Mouse (Mus musculus) kidney, embryonic 15.5 days (tissue): Measurements from ENCODE around the gene Mamdc4. TPM values are rescaled to one million over a fixed set of nuclear protein-coding genes. Genes with fewer than 3 reads are reported as not detected.

Source experiments
- ATAC-seq: fragments of 200-750 bp; cut with Nextera tagmentation; replicated peaks from 2 replicates; pipeline ENCODE4 v1.8.0; 2017; ENCODE audit warnings: moderate TSS enrichment; ENCODE audit not compliant: low FRiP score
- H3K27ac ChIP-seq: fragments of 300-500 bp; sonication (generic); 2 replicates; pipeline ENCODE4 v1.5.1; 2015; ENCODE audit warnings: mild to moderate bottlenecking, inconsistent platforms
- H3K27me3 ChIP-seq: fragments of 300-500 bp; sonication (generic); 2 replicates; pipeline ENCODE4 v1.6.1; 2015; ENCODE audit warnings: inconsistent platforms
- H3K36me3 ChIP-seq: fragments of 300-500 bp; sonication (generic); 2 replicates; pipeline ENCODE4 v1.6.1; 2015; ENCODE audit warnings: inconsistent platforms
- H3K4me1 ChIP-seq: fragments of 300-500 bp; sonication (generic); 2 replicates; pipeline ENCODE4 v1.6.1; 2015; ENCODE audit warnings: inconsistent platforms
- H3K4me2 ChIP-seq: fragments of 300-500 bp; sonication (generic); 2 replicates; pipeline ENCODE4 v1.6.1; 2015; ENCODE audit warnings: moderate library complexity, mild to moderate bottlenecking, inconsistent platforms
- H3K4me3 ChIP-seq: fragments of 300-500 bp; sonication (generic); replicated peaks from 2 replicates; pipeline ENCODE4 v1.5.1; 2015; ENCODE audit warnings: mild to moderate bottlenecking, inconsistent platforms
- H3K9ac ChIP-seq: fragments of 300-500 bp; sonication (generic); 2 replicates; pipeline ENCODE4 v1.6.1; 2015; ENCODE audit warnings: mild to moderate bottlenecking, inconsistent platforms
- H3K9me3 ChIP-seq: fragments of 300-500 bp; sonication (generic); replicated peaks from 2 replicates; pipeline ENCODE4 v1.6.1; 2016; ENCODE audit warnings: inconsistent platforms
- WGBS: fragments of 180-500 bp; shearing (Covaris S2); methylation state at CpG from one replicate; pipeline ENCODE4 v1.1.7; 2015; ENCODE audit warnings: mixed read lengths; 5-methylcytosine and 5-hydroxymethylcytosine counted together
- polyA plus RNA-seq: library from polyadenylated mRNA; unstranded; fragments of >200 nt; fragmentation: Nextera tagmentation; extraction: Ambion mirVana; gene quantifications from 2 replicates; pipeline ENCODE4 v1.2.1, GENCODE M21; 2015

The Mamdc4 gene
- 8.4 and 10.1 TPM in 2 replicates for polyA plus RNA-seq

DNA sequence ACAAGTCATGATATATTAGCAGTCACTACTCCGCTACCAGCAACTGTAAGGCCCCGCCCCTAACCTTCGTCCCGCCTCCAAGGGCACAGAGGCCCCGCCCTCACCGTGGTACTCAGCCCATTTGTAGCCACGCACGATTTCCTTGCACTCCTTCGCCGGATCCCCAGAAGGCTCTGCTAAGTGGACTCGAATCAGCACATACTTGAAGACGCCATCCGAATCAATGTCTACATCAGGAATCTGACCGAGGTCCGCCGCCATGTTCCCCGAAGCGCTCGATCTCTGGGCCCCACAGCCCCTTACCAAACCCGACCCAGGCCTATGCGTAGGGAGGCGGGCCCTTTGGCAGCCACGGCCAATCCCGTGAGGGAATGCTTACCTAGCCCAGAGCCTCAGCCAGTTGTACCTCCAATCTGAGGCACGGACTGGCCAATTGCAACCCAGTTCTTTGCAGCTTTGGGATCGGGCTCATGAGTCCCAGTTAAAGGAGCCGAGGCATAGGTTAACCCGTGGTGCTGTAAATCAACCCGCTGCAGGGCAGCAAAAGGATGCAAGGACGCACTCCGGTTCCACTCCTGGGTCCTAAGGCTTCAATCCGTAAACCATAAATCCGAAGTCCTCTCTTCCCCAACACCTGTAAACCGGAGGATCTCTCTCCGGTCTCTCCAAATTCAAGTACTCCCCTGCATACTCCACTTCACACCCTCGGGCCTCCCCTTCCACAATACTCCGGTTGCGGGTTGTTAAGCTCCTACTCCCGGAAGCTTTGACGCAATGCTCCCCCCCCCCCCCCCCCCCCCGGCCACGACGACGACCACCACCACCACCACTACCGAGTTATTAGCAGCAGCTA is at the start of gene Mamdc4, which contains the start of gene Phpt1:
Gene Mamdc4, minus strand, starts transcription at position 267 of the 853 bp plus-strand sequence.
Gene Phpt1, minus strand, starts transcription at position 646 of the 853 bp plus-strand sequence.
- H3K9ac ChIP-seq = peak within 1 kb of the TSS; percentile 64
- peak within 1 kb of the TSS; percentile 65 for H3K4me3 ChIP-seq
- ATAC-seq = peak; percentile 98
- H3K27me3 ChIP-seq = peaks cover 41% of the 10 kb centered on the region
- under 1% methylated on average over 43 of the region's 45 CpGs for WGBS
- no peaks in the 10 kb centered on the region for H3K9me3 ChIP-seq
- H3K4me1 ChIP-seq = peaks cover 56% of the 10 kb centered on the region
- peaks cover 32% of the 10 kb centered on the region for H3K36me3 ChIP-seq
- H3K27ac ChIP-seq = peak within 1 kb of the TSS; percentile 95
- H3K4me2 ChIP-seq = peak within 1 kb of the TSS; percentile 90

GRCm38 (mm10) chr2:25621229-25622200 is 46.9 kb upstream of the Mamdc4 start, which contains the start of gene Tmem141:
TSS of gene Tmem141 (minus strand) at chr2:25622005.
- Histone ChIP-seq H3K36me3 (no peaks in the 10 kb centered on the region), H3K4me3 (peak within 1 kb of the TSS; percentile 56), H3K27me3 (peaks cover 15% of the 10 kb centered on the region), H3K9me3 (no peaks in the 10 kb centered on the region), H3K27ac (peak within 1 kb of the TSS; percentile 84), H3K9ac (peak within 1 kb of the TSS; percentile 52), H3K4me2 (peak within 1 kb of the TSS; percentile 93), H3K4me1 (peaks cover 17% of the 10 kb centered on the region)
- WGBS = 7% methylated on average over 34 of the region's 34 CpGs
- peak; percentile 93 for ATAC-seq

DNA sequence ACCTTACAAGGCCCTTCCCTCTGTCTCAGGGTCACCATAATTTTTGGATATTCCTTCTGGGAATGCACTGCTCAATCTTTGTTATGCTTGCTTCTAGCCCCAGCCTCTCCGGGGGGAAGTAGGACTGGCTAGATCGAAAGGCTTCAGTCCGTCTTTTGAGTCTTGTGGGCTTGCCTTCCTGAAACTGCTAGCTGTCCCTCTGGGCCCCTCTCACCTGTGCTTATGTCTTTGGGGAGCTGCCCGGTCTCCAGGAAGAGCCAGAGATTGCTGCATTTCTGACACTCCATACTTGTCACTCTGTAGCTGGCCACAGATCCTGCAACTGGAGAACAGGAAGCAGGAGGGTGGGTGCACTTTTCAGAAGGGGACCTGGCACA is 46.2 kb upstream of the Mamdc4 start:
- peaks cover 22% of the 10 kb centered on the region for H3K27me3 ChIP-seq
- WGBS = 84% methylated on average over 4 of the region's 4 CpGs
- H3K27ac ChIP-seq = peak overlapping the region; percentile 84; the same call in 1 of the 2 replicates
- no peak overlapping the region for H3K9ac ChIP-seq
- H3K4me2 ChIP-seq = peak overlapping the region; percentile 93
- no peak overlapping the region for H3K4me3 ChIP-seq
- H3K4me1 ChIP-seq = peaks cover 24% of the 10 kb centered on the region
- H3K9me3 ChIP-seq = no peaks in the 10 kb centered on the region
- no peaks in the 10 kb centered on the region for H3K36me3 ChIP-seq
- no peak for ATAC-seq

GRCm38 (mm10) chr2:25620386-25620785 is 45.7 kb upstream of the Mamdc4 start:
- Histone ChIP-seq H3K9me3 (no peaks in the 10 kb centered on the region), H3K27ac (no peak overlapping the region), H3K4me2 (peak overlapping the region; percentile 93), H3K27me3 (peaks cover 26% of the 10 kb centered on the region), H3K36me3 (no peaks in the 10 kb centered on the region), H3K4me3 (no peak overlapping the region), H3K9ac (no peak overlapping the region), H3K4me1 (peaks cover 26% of the 10 kb centered on the region)
- ATAC-seq = no peak
- 60% methylated on average over 6 of the region's 6 CpGs for WGBS

DNA sequence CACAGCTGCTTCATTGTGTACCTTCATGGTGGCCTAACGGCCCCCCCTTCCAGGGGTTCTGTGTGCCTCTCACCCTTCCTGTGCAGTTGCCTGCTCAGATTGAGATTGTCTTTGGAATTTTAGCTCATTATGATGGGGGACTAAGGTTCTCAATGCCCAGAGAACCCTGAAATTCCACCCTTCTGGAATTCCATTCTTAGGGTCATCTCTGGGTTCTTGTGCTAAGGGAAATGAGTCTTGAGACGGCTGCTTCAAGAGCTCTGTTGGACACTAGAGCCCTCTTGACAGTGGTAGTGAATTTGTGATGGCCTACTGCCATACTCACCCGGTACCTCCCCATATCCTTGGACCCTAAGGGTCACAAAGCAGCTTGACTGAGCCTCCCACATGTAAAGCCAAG is 42.9 kb upstream of the Mamdc4 start, which contains the start of gene Ccdc183:
Gene Ccdc183, minus strand, starts transcription at position 101 of the 400 bp plus-strand sequence.
- H3K9me3 ChIP-seq = no peaks in the 10 kb centered on the region
- H3K9ac ChIP-seq = 0 out of 2 replicates have a peak within 1 kb of the TSS, but pooled peaks have one; percentile 4
- peak within 1 kb of the TSS; percentile 52 for H3K4me2 ChIP-seq
- peaks cover 26% of the 10 kb centered on the region for H3K4me1 ChIP-seq
- no peak for ATAC-seq
- no peaks in the 10 kb centered on the region for H3K36me3 ChIP-seq
- H3K4me3 ChIP-seq = no peak within 1 kb of the TSS
- 71% methylated on average over 3 of the region's 3 CpGs for WGBS
- peaks cover 37% of the 10 kb centered on the region for H3K27me3 ChIP-seq
- H3K27ac ChIP-seq = no peak within 1 kb of the TSS

GRCm38 (mm10) chr2:25616398-25616797 is 41.8 kb upstream of the Mamdc4 start:
- peak; percentile 27; the same call in 1 of the 2 replicates for ATAC-seq
- Histone ChIP-seq H3K27ac (no peak overlapping the region), H3K4me3 (peak overlapping the region; percentile 16), H3K4me2 (peak overlapping the region; percentile 52), H3K9me3 (no peaks in the 10 kb centered on the region), H3K4me1 (peaks cover 20% of the 10 kb centered on the region), H3K36me3 (no peaks in the 10 kb centered on the region), H3K27me3 (peaks cover 37% of the 10 kb centered on the region), H3K9ac (0 out of 2 replicates have a peak overlapping the region, but pooled peaks have one; percentile 4)
- 18% methylated on average over 22 of the region's 22 CpGs for WGBS

DNA sequence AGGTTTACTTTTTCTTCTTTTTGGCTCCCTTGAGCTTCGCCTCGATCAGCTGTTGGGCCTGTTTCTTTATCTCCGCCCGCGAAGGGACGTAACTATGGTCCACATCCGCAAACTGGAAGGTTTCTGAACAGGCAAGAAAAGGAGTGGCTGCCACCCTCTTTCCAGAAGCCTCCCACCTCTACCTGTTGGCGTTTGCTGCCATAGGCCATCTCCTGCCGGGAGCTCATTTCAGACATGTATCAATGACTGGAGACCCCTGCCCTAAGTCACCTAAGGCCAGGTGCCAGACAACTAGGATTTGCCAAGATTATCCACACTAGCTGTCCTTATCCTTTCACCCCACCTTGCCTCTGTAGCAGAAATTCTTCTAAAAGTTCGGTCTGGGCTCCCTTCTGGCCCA is 34.0 kb upstream of the Mamdc4 start:
- Histone ChIP-seq H3K9me3 (no peaks in the 10 kb centered on the region), H3K4me2 (peak overlapping the region; percentile 58), H3K4me3 (peak overlapping the region; percentile 79), H3K4me1 (peaks cover 20% of the 10 kb centered on the region), H3K36me3 (peaks cover 6% of the 10 kb centered on the region), H3K27me3 (no peaks in the 10 kb centered on the region), H3K9ac (0 out of 2 replicates have a peak overlapping the region, but pooled peaks have one; percentile 81), H3K27ac (peak overlapping the region; percentile 92)
- WGBS = 67% methylated on average over 10 of the region's 10 CpGs
- ATAC-seq = 0 out of 2 replicates have a peak, but pooled peaks have one; percentile 10

DNA sequence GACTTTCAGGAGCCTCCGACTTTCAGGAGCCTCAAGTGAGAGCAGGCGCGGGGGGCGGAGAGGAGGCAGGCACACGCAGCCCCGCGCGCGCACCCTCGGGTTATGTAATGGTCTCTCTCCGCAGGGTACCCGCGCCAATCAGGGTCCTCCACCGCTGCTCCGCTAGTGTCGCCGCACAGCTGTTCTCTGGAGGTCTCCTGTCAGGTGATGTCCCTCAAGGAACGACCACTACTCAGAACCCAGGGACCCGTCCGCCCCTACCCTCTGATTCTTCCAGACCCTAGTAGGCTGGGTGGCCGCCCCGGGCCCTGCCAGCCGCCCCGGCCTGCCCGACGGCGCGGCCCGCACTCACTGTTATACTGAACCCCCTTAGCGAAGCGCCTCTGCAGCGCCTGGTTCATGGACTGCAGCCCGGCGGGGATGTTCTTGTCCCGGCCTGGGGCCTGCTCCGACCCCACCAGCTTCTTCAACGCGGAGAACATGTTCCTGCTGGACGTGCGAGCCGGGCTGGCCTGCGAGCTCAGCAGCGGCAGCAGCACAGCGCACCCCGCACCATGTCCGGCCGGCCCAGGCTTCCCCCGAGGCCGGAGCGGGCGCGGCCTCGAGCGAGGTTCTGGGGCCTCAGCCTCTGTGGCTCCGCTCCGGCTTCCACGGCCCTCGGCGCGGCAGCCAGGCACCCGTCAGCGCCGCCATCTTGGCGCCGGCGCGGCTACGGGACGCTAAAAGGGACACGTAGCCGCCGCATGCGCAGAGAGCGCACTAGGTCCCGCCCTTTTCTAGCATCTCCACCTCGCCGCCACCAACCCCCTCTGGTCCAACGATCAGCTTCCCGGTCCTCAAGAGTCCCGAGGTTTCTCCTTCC is 33.3 kb upstream of the Mamdc4 start, which contains the start of gene Rabl6:
Gene Rabl6, minus strand, starts transcription at position 761 of the 862 bp plus-strand sequence.
- Histone ChIP-seq H3K36me3 (peaks cover 12% of the 10 kb centered on the region), H3K27me3 (no peaks in the 10 kb centered on the region), H3K4me3 (peak within 1 kb of the TSS; percentile 79), H3K4me2 (peak within 1 kb of the TSS; percentile 58), H3K9me3 (no peaks in the 10 kb centered on the region), H3K9ac (peak within 1 kb of the TSS; percentile 81), H3K27ac (peak within 1 kb of the TSS; percentile 92), H3K4me1 (peaks cover 20% of the 10 kb centered on the region)
- ATAC-seq = peak; percentile 92
- WGBS = under 1% methylated on average over 80 of the region's 80 CpGs

- WGBS = 93% methylated on average over 5 of the region's 5 CpGs
- H3K4me1 ChIP-seq = peaks cover 14% of the 10 kb centered on the region
- H3K9ac ChIP-seq = no peak overlapping the region
- H3K27me3 ChIP-seq = no peaks in the 10 kb centered on the region
- no peak overlapping the region for H3K27ac ChIP-seq
- H3K36me3 ChIP-seq = peaks cover 67% of the 10 kb centered on the region
- no peaks in the 10 kb centered on the region for H3K9me3 ChIP-seq
- H3K4me3 ChIP-seq = no peak overlapping the region
- no peak overlapping the region for H3K4me2 ChIP-seq
- no peak for ATAC-seq
Observed at GRCm38 (mm10) chr2:25602526-25602925, 27.9 kb upstream of the Mamdc4 start.

GRCm38 (mm10) chr2:25600037-25600436 is 25.4 kb upstream of the Mamdc4 start:
- H3K9me3 ChIP-seq = no peaks in the 10 kb centered on the region
- no peaks in the 10 kb centered on the region for H3K27me3 ChIP-seq
- H3K4me1 ChIP-seq = no peaks in the 10 kb centered on the region
- no peak overlapping the region for H3K27ac ChIP-seq
- H3K9ac ChIP-seq = no peak overlapping the region
- no peak overlapping the region for H3K4me3 ChIP-seq
- no peak overlapping the region for H3K4me2 ChIP-seq
- WGBS = 87% methylated on average over 2 of the region's 2 CpGs
- H3K36me3 ChIP-seq = peaks cover 92% of the 10 kb centered on the region
- no peak for ATAC-seq

- H3K4me3 ChIP-seq = no peak overlapping the region
- H3K4me2 ChIP-seq = no peak overlapping the region
- no peaks in the 10 kb centered on the region for H3K9me3 ChIP-seq
- H3K4me1 ChIP-seq = no peaks in the 10 kb centered on the region
- 91% methylated on average over 1 of the region's 1 CpGs for WGBS
- no peak overlapping the region for H3K27ac ChIP-seq
- H3K9ac ChIP-seq = no peak overlapping the region
- H3K27me3 ChIP-seq = no peaks in the 10 kb centered on the region
- no peak for ATAC-seq
- peaks cover 94% of the 10 kb centered on the region for H3K36me3 ChIP-seq
Observed at GRCm38 (mm10) chr2:25598749-25599148, 24.1 kb upstream of the Mamdc4 start.
